Mouse (Mus musculus) hindbrain, postnatal 0 days (tissue): ENCODE measurements around the gene Nipsnap3b. TPM values are rescaled to one million over a fixed set of nuclear protein-coding genes. Genes with fewer than 3 reads are reported as not detected.

ENCODE experiments used
- ATAC-seq: fragments of 200-750 bp; cut with Nextera tagmentation; 2 replicates; pipeline ENCODE4 v1.8.0; 2017; ENCODE audit warnings: mild to moderate bottlenecking, moderate TSS enrichment, moderate library complexity
- DNase-seq: peaks from one replicate; pipeline ENCODE4 v3.0.0-alpha.2; 2015; ENCODE audit warnings: low spot score
- H3K27ac ChIP-seq: fragments of 300-500 bp; sonication (generic); 2 replicates; pipeline ENCODE4 v1.5.1; 2014; ENCODE audit warnings: mild to moderate bottlenecking
- H3K27me3 ChIP-seq: fragments of 300-500 bp; sonication (generic); 2 replicates; pipeline ENCODE4 v1.6.1; 2014; ENCODE audit warnings: low read length, mixed read lengths; ENCODE audit not compliant: insufficient read depth
- H3K36me3 ChIP-seq: fragments of 300-500 bp; sonication (generic); 2 replicates; pipeline ENCODE4 v1.6.1; 2014; ENCODE audit warnings: low read length, mixed read lengths; ENCODE audit not compliant: insufficient read depth
- H3K4me1 ChIP-seq: fragments of 300-500 bp; sonication (generic); 2 replicates; pipeline ENCODE4 v1.6.1; 2014; ENCODE audit warnings: antibody characterized with exemption, low read length, mixed read lengths; ENCODE audit not compliant: insufficient read depth
- H3K4me2 ChIP-seq: fragments of 300-500 bp; sonication (generic); 2 replicates; pipeline ENCODE4 v1.6.1; 2014; ENCODE audit warnings: low read depth, mild to moderate bottlenecking, low read length, moderate library complexity, mixed read lengths
- H3K4me3 ChIP-seq: fragments of 300-500 bp; sonication (generic); 2 replicates; pipeline ENCODE4 v1.5.1; 2014; ENCODE audit warnings: low read length
- H3K9ac ChIP-seq: fragments of 300-500 bp; sonication (generic); replicated peaks from 2 replicates; pipeline ENCODE4 v1.6.1; 2014; ENCODE audit warnings: mild to moderate bottlenecking, low read length, moderate library complexity, mixed read lengths
- H3K9me3 ChIP-seq: fragments of 300-500 bp; sonication (generic); 2 replicates; pipeline ENCODE4 v1.6.1; 2016; ENCODE audit warnings: low read length, mixed read lengths
- CTCF ChIP-seq: IDR thresholded peaks from 2 replicates; pipeline ENCODE4 v1.5.1; 2016; ENCODE audit warnings: antibody characterized with exemption, control low read depth, low read depth
- WGBS: fragments of 180-500 bp; shearing (Covaris S2); extraction: QIAGEN DNeasy Blood & Tissue Kit; methylation state at CpG from one replicate; pipeline ENCODE4 v1.1.7; 2014; 5-methylcytosine and 5-hydroxymethylcytosine counted together
- polyA plus RNA-seq: library from polyadenylated mRNA; unstranded; fragments of >200 nt; fragmentation: Nextera tagmentation; extraction: Ambion mirVana; gene quantifications from 2 replicates; pipeline ENCODE4 v1.2.1, GENCODE M21; 2015
- total RNA-seq: library from RNA; depleted of rRNA; stranded (reverse); fragments of >200 nt; gene quantifications from 2 replicates; pipeline ENCODE4 v1.2.3, GENCODE M21; 2014

The Nipsnap3b gene
- total and polyA plus RNA-seq, 2 experiments from 2014 or later, result 96.6 to 159 TPM

DNA sequence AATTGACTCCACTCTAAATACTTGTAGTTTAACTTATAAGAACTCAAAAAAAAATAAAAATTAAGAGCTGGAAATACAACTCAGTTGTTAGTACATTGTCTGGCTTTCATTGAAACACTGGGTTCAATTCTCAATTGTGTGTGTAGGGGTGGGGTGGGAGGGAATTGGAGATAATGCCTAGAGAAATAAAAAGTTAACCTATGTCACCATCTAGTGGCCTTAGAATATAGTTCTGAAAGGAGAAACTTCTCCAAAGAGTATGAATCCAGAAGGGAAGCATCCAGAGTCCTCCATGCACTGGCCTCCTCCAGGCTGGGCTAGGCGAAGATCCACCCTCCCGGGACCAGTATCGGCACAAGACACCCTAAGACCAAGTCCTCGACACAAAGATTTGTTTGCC, 2.5 kb upstream of the Nipsnap3b start:
- ATAC-seq (no peak), DNase-seq (peak; percentile 73)
- 68% methylated on average over 4 of the region's 4 CpGs for WGBS
- Histone ChIP-seq H3K9me3 (no peaks in the 10 kb centered on the region), H3K27me3 (no peaks in the 10 kb centered on the region), H3K4me2 (no peak overlapping the region), H3K27ac (no peak overlapping the region), H3K36me3 (no peaks in the 10 kb centered on the region), H3K4me3 (no peak overlapping the region), H3K9ac (no peak overlapping the region), H3K4me1 (no peaks in the 10 kb centered on the region)
- peak; percentile 41 for TF ChIP-seq CTCF

DNA sequence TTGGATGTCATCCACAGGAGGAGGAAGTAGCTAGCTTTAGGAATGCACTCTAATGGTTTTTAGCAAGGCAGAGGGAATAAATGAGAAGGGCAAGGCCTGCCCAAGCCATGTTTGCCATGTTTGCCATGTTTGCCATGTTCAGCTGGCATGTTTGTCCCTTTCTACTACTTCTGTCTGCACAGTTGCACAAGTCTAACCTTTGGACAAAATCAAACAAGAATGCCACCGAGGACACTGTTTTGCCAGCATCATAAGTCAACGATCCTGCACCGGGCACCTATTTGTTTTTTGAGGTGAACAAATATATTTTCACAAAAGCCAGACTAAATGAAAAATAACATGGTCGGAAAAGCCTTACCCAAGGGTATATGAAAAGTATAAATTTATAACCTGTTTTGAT, 1.8 kb upstream of the Nipsnap3b start:
- no peaks in the 10 kb centered on the region for H3K9me3 ChIP-seq
- H3K27ac ChIP-seq, result no peak overlapping the region
- no peak for ATAC-seq
- DNase-seq, result no peak
- no peaks in the 10 kb centered on the region for H3K4me1 ChIP-seq
- TF ChIP-seq CTCF, result no peak
- H3K36me3 ChIP-seq, result no peaks in the 10 kb centered on the region
- H3K4me2 ChIP-seq, result no peak overlapping the region
- no peaks in the 10 kb centered on the region for H3K27me3 ChIP-seq
- no peak overlapping the region for H3K4me3 ChIP-seq
- WGBS, result 89% methylated on average over 4 of the region's 4 CpGs
- H3K9ac ChIP-seq, result no peak overlapping the region

DNA sequence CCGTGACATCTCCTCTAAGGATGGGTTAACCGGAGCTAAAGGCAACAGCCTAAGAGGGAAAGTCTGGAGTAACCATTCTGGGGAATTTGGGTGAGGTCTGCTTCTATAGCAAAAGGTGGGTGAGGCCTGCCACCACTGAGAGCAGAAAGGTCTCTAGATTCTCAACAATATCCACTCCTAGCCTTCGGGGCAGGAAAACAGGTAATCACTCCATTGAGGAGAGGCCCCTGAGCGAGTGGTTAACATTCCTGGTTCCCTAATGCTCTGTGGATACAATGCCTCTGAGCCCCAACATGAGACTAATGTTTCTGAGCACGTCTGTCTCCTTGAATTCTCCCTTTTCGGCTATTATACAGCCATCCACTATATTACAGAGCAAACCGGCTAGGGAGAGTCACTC, 2.7 kb downstream of the Nipsnap3b start:
- DNase-seq, result no peak
- no peak for TF ChIP-seq CTCF

DNA sequence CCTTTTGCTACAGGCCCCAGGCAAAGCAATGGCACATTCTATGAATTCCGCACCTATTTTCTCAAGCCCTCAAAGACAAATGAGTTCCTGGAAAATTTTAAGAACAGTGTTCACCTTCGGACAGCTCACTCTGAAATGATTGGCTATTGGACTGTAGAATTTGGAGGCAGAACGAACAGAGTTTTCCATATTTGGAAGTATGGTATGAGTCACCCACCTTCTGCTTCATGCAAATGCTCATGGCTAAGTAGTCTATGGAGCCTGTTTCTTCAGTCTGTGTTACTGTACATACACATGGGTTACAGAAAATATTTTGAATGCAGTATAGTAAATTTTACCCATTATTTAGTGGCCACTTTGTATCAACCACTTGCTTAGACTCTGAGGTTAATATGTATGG, 3.3 kb downstream of the Nipsnap3b start:
- H3K27me3 ChIP-seq, result no peaks in the 10 kb centered on the region
- no peak for TF ChIP-seq CTCF
- H3K4me1 ChIP-seq, result no peaks in the 10 kb centered on the region
- 96% methylated on average over 3 of the region's 3 CpGs for WGBS
- no peak overlapping the region for H3K4me2 ChIP-seq
- ATAC-seq, result no peak
- no peak for DNase-seq
- H3K9ac ChIP-seq, result no peak overlapping the region
- no peak overlapping the region for H3K27ac ChIP-seq
- 0 out of 2 replicates have a peak, but pooled peaks cover 2% of the 10 kb centered on the region for H3K9me3 ChIP-seq
- H3K4me3 ChIP-seq, result no peak overlapping the region
- H3K36me3 ChIP-seq, result peaks cover 13% of the 10 kb centered on the region

More for the DNA sequence above, 2.7 kb downstream of the Nipsnap3b start:
- Histone ChIP-seq H3K4me3 (no peak overlapping the region), H3K36me3 (peaks cover 13% of the 10 kb centered on the region), H3K27ac (no peak overlapping the region), H3K4me1 (no peaks in the 10 kb centered on the region), H3K9ac (no peak overlapping the region), H3K4me2 (no peak overlapping the region), H3K27me3 (no peaks in the 10 kb centered on the region), H3K9me3 (0 out of 2 replicates have a peak, but pooled peaks cover 2% of the 10 kb centered on the region)
- no peak for ATAC-seq
- 95% methylated on average over 7 of the region's 7 CpGs for WGBS

DNA sequence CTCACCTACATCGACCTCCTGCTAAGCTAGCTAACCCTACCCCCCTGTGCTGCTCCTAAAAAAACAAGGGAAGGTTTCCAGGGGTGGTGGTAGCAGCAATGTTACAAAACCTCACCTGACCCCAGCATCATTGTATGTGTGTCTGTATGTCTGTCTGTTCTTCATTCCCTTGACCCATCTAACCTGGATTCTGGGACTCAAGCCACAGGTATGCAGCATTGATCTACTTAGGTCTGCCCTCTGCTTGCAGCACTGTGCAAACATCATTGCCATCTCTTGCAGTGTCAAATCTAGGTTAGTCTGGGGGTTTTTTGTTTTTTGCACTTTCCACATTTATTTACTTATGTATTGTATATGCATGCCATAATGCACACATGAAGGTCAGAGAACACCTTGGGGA, 6.7 kb downstream of the Nipsnap3b start:
- Histone ChIP-seq H3K9ac (no peak overlapping the region), H3K4me3 (no peak overlapping the region), H3K4me2 (no peak overlapping the region), H3K27me3 (no peaks in the 10 kb centered on the region), H3K27ac (no peak overlapping the region), H3K4me1 (no peaks in the 10 kb centered on the region), H3K9me3 (0 out of 2 replicates have a peak, but pooled peaks cover 2% of the 10 kb centered on the region), H3K36me3 (peaks cover 25% of the 10 kb centered on the region)
- TF ChIP-seq CTCF, result no peak
- no peak for DNase-seq
- no peak for ATAC-seq
- 95% methylated on average over 1 of the region's 1 CpGs for WGBS

DNA sequence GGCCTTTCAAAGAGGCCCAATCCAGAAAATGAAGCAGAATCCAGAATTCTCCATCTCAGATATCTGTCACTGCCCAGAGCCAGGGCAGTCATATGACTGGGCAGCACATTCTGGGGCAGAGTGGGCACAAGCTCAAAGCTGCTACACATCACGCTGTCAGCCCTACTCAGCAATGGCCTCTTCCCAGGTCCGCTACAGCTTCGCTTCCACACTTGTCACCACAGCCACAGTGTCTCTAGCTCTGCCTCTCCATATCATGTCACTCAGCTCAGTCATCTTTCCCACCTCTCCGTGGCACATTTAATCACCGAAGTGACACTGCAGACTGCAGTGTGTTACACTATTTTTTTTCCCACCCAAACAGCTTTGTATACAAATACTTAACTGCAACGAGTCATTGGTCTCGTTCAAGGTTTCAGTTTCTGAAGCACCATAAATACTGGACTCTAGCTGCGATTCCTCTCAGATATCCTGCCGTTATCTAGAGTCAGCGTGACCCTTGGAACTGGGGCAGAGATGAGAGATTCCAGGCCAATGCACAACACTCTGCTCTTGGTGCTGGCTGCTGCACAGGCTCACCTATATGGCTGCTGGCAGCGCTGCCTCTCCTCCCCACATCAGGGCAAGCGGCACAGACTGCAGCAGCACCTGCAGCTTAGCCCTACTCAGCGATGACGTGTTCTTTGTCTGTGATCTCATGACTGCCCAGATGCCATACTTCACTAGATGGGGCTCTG, 11.7 kb downstream of the Nipsnap3b start:
- DNase-seq (no peak), ATAC-seq (no peak)
- Histone ChIP-seq H3K4me1 (no peaks in the 10 kb centered on the region), H3K4me3 (no peak overlapping the region), H3K9me3 (no peaks in the 10 kb centered on the region), H3K9ac (no peak overlapping the region), H3K27ac (no peak overlapping the region), H3K4me2 (no peak overlapping the region), H3K36me3 (peaks cover 17% of the 10 kb centered on the region; the same call in 1 of the 2 replicates), H3K27me3 (no peaks in the 10 kb centered on the region)
- WGBS, result 94% methylated on average over 14 of the region's 14 CpGs
- no peak for TF ChIP-seq CTCF

DNA sequence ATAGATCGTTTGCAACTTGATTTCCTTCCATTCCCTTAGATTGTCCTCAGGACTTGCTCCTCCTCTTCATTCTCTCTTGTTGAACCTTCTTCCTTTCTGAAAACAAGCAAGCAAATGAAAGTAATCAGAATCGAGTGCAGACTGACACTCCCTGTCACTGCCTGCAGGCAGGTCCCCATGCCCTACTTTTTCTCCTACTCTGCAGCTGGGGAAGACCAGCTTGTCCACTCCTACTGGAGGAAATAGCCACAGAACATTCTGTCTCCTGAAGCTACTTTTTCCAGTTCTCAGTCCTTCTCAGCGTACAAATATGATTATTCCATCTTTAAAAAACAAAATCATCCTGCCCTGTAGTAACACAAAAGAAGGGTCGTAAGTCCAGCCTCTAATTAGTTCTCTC, 12.7 kb downstream of the Nipsnap3b start:
- Histone ChIP-seq H3K36me3 (peaks cover 12% of the 10 kb centered on the region; the same call in 1 of the 2 replicates), H3K27ac (no peak overlapping the region), H3K9ac (no peak overlapping the region), H3K4me2 (no peak overlapping the region), H3K9me3 (no peaks in the 10 kb centered on the region), H3K4me1 (no peaks in the 10 kb centered on the region), H3K27me3 (no peaks in the 10 kb centered on the region), H3K4me3 (no peak overlapping the region)
- TF ChIP-seq CTCF, result no peak
- 85% methylated on average over 4 of the region's 4 CpGs for WGBS
- DNase-seq (no peak), ATAC-seq (no peak)
